Mouse (Mus musculus) midbrain, embryonic 15.5 days (tissue): Measurements from ENCODE around the gene Lyzl4. TPM values are rescaled to one million over a fixed set of nuclear protein-coding genes. Genes with fewer than 3 reads are reported as not detected.

Experiments used
- ATAC-seq: fragments of 200-750 bp; cut with Nextera tagmentation; replicated peaks from 2 replicates; pipeline ENCODE4 v1.8.0; 2017; ENCODE audit warnings: moderate TSS enrichment
- H3K27ac ChIP-seq: fragments of 300-500 bp; sonication (generic); 2 replicates; pipeline ENCODE4 v1.5.1; 2015; ENCODE audit warnings: mild to moderate bottlenecking, inconsistent platforms
- H3K27me3 ChIP-seq: fragments of 300-500 bp; sonication (generic); replicated peaks from 2 replicates; pipeline ENCODE4 v1.6.1; 2015; ENCODE audit warnings: inconsistent platforms
- H3K36me3 ChIP-seq: fragments of 300-500 bp; sonication (generic); replicated peaks from 2 replicates; pipeline ENCODE4 v1.6.1; 2015; ENCODE audit warnings: inconsistent platforms
- H3K4me1 ChIP-seq: fragments of 300-500 bp; sonication (generic); 2 replicates; pipeline ENCODE4 v1.6.1; 2015; ENCODE audit warnings: inconsistent platforms
- H3K4me2 ChIP-seq: fragments of 300-500 bp; sonication (generic); 2 replicates; pipeline ENCODE4 v1.6.1; 2015; ENCODE audit warnings: inconsistent platforms, mild to moderate bottlenecking, moderate library complexity
- H3K4me3 ChIP-seq: fragments of 300-500 bp; sonication (generic); 2 replicates; pipeline ENCODE4 v1.5.1; 2015; ENCODE audit warnings: mild to moderate bottlenecking, inconsistent platforms
- H3K9ac ChIP-seq: fragments of 300-500 bp; sonication (generic); 2 replicates; pipeline ENCODE4 v1.6.1; 2015; ENCODE audit warnings: mild to moderate bottlenecking, inconsistent platforms
- H3K9me3 ChIP-seq: fragments of 300-500 bp; sonication (generic); 2 replicates; pipeline ENCODE4 v1.6.1; 2016; ENCODE audit warnings: inconsistent platforms
- whole genome bisulfite sequencing: fragments of 180-500 bp; shearing (Covaris S2); methylation state at CpG from one replicate; pipeline ENCODE4 v1.1.7; 2015; ENCODE audit warnings: mixed read lengths; 5-methylcytosine and 5-hydroxymethylcytosine counted together
- polyA plus RNA-seq: library from polyadenylated mRNA; unstranded; fragments of >200 nt; fragmentation: Nextera tagmentation; extraction: Ambion mirVana; gene quantifications from 2 replicates; pipeline ENCODE4 v1.2.1, GENCODE M21; 2015

Gene Lyzl4
- polyA plus RNA-seq, 1 experiment from 2014 or later: 0.18 TPM

DNA sequence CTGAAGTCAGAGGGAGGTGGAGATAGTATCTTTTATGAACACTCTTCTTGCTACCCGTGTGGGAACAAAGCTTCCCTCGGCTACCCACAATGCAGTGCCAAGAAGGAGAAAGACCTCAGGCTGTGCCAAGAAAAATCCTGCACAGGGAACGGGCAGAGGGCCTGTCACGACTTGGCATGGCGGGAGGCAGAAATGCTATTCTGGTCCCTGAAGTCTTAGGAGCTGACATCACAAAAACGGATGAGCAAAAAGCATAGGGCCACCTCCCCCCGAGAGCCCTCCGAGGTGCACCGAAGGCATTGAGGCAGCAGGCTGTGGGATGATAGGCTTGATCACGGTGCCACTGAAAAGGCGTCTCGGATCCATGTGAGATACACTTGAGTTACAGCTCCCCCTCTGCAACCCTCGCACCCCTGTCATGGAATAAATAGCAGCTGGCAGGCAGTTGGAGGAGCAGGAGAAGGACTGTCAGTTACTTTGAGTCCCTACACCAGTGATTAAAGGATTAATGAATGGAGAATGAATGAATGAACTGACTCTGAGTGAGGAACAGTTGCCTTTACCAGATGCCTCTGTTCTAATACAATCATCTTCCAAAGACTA is 48.8 kb downstream of the Lyzl4 start:
- no peak for ATAC-seq
- Histone ChIP-seq H3K27me3 (no peaks in the 10 kb centered on the region), H3K9ac (no peak overlapping the region), H3K4me3 (no peak overlapping the region), H3K4me2 (no peak overlapping the region), H3K9me3 (no peaks in the 10 kb centered on the region), H3K36me3 (no peaks in the 10 kb centered on the region), H3K27ac (no peak overlapping the region), H3K4me1 (no peaks in the 10 kb centered on the region)
- 64% methylated on average over 13 of the region's 13 CpGs for WGBS

DNA sequence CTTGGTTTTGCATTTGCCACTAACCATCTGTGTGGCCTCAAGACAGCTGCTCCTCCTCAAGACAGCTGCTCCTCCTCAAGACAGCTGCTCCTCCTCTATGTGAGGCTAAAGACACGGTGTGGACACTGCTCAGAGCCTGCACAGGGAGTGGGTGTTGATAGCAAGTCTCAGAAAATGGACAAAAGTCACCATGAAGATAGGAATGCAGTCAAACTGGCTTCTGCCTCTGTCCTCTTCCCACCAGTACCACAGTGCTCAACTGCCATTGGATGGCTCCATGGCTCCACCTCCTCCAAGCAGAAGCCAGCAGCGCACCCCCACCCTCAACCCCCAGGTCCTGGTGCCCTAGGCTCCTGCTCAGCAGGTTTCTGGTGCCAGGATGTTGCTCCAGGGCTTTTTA is 52.4 kb downstream of the Lyzl4 start:
- Histone ChIP-seq H3K9ac (no peak overlapping the region), H3K4me2 (no peak overlapping the region), H3K27ac (no peak overlapping the region), H3K9me3 (no peaks in the 10 kb centered on the region), H3K27me3 (no peaks in the 10 kb centered on the region), H3K4me3 (no peak overlapping the region), H3K36me3 (no peaks in the 10 kb centered on the region), H3K4me1 (no peaks in the 10 kb centered on the region)
- 49% methylated on average over 2 of the region's 2 CpGs for WGBS
- ATAC-seq: no peak

GRCm38 (mm10) chr9:121574380-121574779 is 67.5 kb downstream of the Lyzl4 start:
- H3K27me3 ChIP-seq: no peaks in the 10 kb centered on the region
- H3K4me2 ChIP-seq: no peak overlapping the region
- no peaks in the 10 kb centered on the region for H3K36me3 ChIP-seq
- 80% methylated on average over 5 of the region's 5 CpGs for WGBS
- no peak overlapping the region for H3K27ac ChIP-seq
- ATAC-seq: no peak
- H3K9me3 ChIP-seq: no peaks in the 10 kb centered on the region
- H3K9ac ChIP-seq: no peak overlapping the region
- H3K4me1 ChIP-seq: no peaks in the 10 kb centered on the region
- H3K4me3 ChIP-seq: no peak overlapping the region

GRCm38 (mm10) chr9:121568451-121568850 is 73.4 kb downstream of the Lyzl4 start:
- Histone ChIP-seq H3K27ac (no peak overlapping the region), H3K4me1 (no peaks in the 10 kb centered on the region), H3K9me3 (no peaks in the 10 kb centered on the region), H3K27me3 (no peaks in the 10 kb centered on the region), H3K4me2 (no peak overlapping the region), H3K4me3 (no peak overlapping the region), H3K9ac (no peak overlapping the region), H3K36me3 (no peaks in the 10 kb centered on the region)
- ATAC-seq: no peak
- WGBS: 21% methylated on average over 1 of the region's 1 CpGs

GRCm38 (mm10) chr9:121566387-121566786 is 75.5 kb downstream of the Lyzl4 start:
- Histone ChIP-seq H3K9ac (no peak overlapping the region), H3K27ac (no peak overlapping the region), H3K36me3 (no peaks in the 10 kb centered on the region), H3K27me3 (no peaks in the 10 kb centered on the region), H3K4me2 (no peak overlapping the region), H3K4me3 (no peak overlapping the region), H3K4me1 (no peaks in the 10 kb centered on the region; the same call in 1 of the 2 replicates), H3K9me3 (no peaks in the 10 kb centered on the region)
- ATAC-seq: no peak
- 81% methylated on average over 7 of the region's 7 CpGs for WGBS

DNA sequence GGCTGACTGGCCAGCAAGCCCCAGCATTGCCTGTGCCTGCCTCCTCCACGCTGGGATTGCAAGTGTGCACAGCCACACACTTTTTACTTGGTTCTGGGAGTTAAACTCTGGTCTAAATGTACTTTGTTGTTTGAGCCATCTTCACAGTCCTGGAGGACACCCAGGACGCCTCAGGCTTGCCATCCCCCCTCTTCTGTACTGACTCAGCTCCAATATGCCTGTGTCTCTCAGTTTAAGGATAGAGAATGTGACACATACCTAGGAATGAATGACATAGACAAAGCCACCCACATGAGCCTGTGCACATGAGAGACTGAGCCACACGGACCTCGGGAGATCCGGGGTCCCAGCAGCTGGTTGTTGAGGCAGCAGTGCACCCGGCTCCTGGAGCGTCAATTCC is 78.6 kb downstream of the Lyzl4 start:
- 85% methylated on average over 7 of the region's 7 CpGs for WGBS
- no peaks in the 10 kb centered on the region for H3K27me3 ChIP-seq

DNA sequence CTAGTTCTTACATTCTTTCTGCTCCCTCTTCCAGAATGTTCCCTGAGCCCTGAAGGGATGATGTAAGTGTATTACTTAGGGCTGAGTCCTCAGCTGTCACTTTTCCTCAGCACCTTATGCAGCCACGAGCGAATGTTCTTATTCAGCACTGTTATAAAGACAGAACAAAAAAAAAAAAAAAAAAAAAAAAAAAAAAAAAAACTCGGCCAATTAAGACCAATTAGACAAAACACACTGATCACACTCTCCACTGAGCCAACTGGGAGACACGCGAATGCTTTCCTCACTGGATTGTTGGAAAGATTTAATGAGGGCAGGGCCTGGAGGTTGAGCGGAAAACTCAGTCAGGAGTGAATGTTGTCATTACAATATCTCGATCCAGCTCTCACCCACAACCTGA is 81.4 kb downstream of the Lyzl4 start:
- 71% methylated on average over 7 of the region's 7 CpGs for WGBS
- H3K27ac ChIP-seq: no peak overlapping the region
- no peak overlapping the region for H3K4me2 ChIP-seq
- no peaks in the 10 kb centered on the region for H3K36me3 ChIP-seq
- ATAC-seq: no peak
- no peak overlapping the region for H3K4me3 ChIP-seq
- no peaks in the 10 kb centered on the region for H3K9me3 ChIP-seq
- H3K27me3 ChIP-seq: no peaks in the 10 kb centered on the region
- H3K4me1 ChIP-seq: peaks cover 7% of the 10 kb centered on the region
- H3K9ac ChIP-seq: no peak overlapping the region

More for the DNA sequence above, 78.6 kb downstream of the Lyzl4 start:
- Histone ChIP-seq H3K9ac (no peak overlapping the region), H3K9me3 (no peaks in the 10 kb centered on the region), H3K36me3 (no peaks in the 10 kb centered on the region), H3K27ac (no peak overlapping the region), H3K4me1 (no peaks in the 10 kb centered on the region; the same call in 1 of the 2 replicates), H3K4me3 (no peak overlapping the region), H3K4me2 (no peak overlapping the region)
- ATAC-seq: no peak

DNA sequence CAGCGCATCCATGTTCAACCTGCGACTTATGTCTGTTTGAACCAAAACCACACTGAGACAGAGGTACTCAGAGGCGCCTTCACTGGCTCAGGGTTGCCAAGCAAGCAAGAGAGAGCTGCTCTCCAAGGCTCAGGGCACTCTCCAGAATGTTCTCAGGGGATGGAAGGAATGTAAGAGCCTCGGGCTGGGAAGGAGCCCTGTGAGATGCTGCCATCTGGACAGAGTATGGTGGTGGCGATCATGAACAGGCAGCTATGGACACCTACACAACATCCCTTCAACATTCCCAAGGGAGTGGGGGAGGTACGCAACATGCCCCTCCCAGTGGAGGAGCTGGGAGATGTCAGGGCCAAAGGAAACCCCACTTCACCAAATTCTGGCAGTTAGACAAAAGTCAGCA is 83.7 kb downstream of the Lyzl4 start:
- H3K4me1 ChIP-seq: peaks cover 10% of the 10 kb centered on the region
- H3K27me3 ChIP-seq: no peaks in the 10 kb centered on the region
- H3K4me2 ChIP-seq: no peak overlapping the region
- ATAC-seq: no peak
- no peak overlapping the region for H3K27ac ChIP-seq
- no peak overlapping the region for H3K4me3 ChIP-seq
- no peaks in the 10 kb centered on the region for H3K36me3 ChIP-seq
- 77% methylated on average over 6 of the region's 6 CpGs for WGBS
- H3K9ac ChIP-seq: no peak overlapping the region
- H3K9me3 ChIP-seq: no peaks in the 10 kb centered on the region

DNA sequence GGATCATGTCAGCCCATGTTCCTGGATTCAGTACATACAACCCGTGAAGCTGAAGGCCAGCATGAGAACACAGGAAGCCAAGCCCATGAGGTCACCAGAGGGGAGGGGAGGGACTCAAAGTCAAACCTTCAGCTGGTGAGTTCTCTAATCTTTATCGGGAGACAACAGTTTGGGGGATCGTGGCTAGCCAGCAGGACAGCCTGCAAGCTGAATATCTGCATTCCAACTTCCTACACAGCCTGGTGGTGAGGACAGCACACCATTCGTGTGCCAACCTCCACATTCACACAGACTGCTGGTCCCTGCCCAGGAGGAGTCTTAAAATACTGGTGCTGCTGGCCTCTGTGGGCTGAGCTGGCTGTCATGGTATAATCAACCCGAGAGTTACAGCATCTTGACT is 85.0 kb downstream of the Lyzl4 start:
- ATAC-seq: no peak
- no peak overlapping the region for H3K9ac ChIP-seq
- 61% methylated on average over 5 of the region's 5 CpGs for WGBS
- no peaks in the 10 kb centered on the region for H3K9me3 ChIP-seq
- H3K4me2 ChIP-seq: no peak overlapping the region
- peaks cover 10% of the 10 kb centered on the region for H3K4me1 ChIP-seq
- H3K27ac ChIP-seq: no peak overlapping the region
- H3K36me3 ChIP-seq: no peaks in the 10 kb centered on the region
- no peak overlapping the region for H3K4me3 ChIP-seq
- no peaks in the 10 kb centered on the region for H3K27me3 ChIP-seq

- Histone ChIP-seq H3K9ac (no peak overlapping the region), H3K4me3 (no peak overlapping the region), H3K9me3 (no peaks in the 10 kb centered on the region), H3K4me2 (no peak overlapping the region), H3K27ac (no peak overlapping the region), H3K36me3 (no peaks in the 10 kb centered on the region), H3K4me1 (peaks cover 10% of the 10 kb centered on the region), H3K27me3 (no peaks in the 10 kb centered on the region)
- ATAC-seq: no peak
- WGBS: 39% methylated on average over 9 of the region's 9 CpGs
Measured at GRCm38 (mm10) chr9:121555395-121556000, 86.4 kb downstream of the Lyzl4 start.

GRCm38 (mm10) chr9:121553643-121554042 is 88.3 kb downstream of the Lyzl4 start:
- Histone ChIP-seq H3K9me3 (no peaks in the 10 kb centered on the region), H3K27me3 (no peaks in the 10 kb centered on the region), H3K4me2 (no peak overlapping the region), H3K4me1 (peaks cover 10% of the 10 kb centered on the region), H3K36me3 (no peaks in the 10 kb centered on the region), H3K9ac (no peak overlapping the region), H3K27ac (no peak overlapping the region), H3K4me3 (no peak overlapping the region)
- no peak for ATAC-seq
- 80% methylated on average over 4 of the region's 4 CpGs for WGBS

DNA sequence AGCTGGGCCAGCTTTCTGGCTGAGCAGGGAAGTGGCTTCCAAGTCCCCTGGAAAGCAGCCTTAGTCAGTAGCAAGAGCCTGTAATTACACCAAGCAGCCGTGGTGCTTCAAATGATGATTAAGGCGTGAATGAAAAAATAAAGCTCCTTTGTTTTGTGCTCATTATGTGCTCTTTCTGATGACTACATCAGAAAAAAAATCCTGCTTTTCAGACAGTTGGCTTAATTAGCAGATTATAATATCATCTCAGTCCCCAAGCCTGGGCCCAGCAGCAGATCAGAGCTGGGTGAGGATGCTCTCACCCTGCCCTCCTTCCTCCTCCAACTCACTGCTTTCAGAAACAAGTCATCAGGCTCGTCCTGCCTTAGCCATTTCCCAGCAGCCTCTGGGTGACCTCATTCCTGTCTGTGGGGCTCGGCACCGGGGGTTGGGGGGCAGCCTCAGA is 91.5 kb downstream of the Lyzl4 start:
- Histone ChIP-seq H3K9ac (no peak overlapping the region), H3K36me3 (no peaks in the 10 kb centered on the region), H3K9me3 (no peaks in the 10 kb centered on the region), H3K27me3 (no peaks in the 10 kb centered on the region), H3K4me2 (no peak overlapping the region), H3K27ac (no peak overlapping the region), H3K4me3 (no peak overlapping the region), H3K4me1 (peaks cover 2% of the 10 kb centered on the region)
- 0 out of 2 replicates have a peak, but pooled peaks have one; percentile 54 for ATAC-seq
- WGBS: 39% methylated on average over 5 of the region's 5 CpGs

GRCm38 (mm10) chr9:121549444-121549843 is 92.5 kb downstream of the Lyzl4 start:
- no peak overlapping the region for H3K27ac ChIP-seq
- no peaks in the 10 kb centered on the region for H3K27me3 ChIP-seq

More at GRCm38 (mm10) chr9:121549444-121549843, 92.5 kb downstream of the Lyzl4 start:
- ATAC-seq: no peak
- H3K36me3 ChIP-seq: no peaks in the 10 kb centered on the region
- H3K4me3 ChIP-seq: no peak overlapping the region
- H3K4me1 ChIP-seq: no peaks in the 10 kb centered on the region
- H3K9me3 ChIP-seq: no peaks in the 10 kb centered on the region
- H3K9ac ChIP-seq: no peak overlapping the region
- no peak overlapping the region for H3K4me2 ChIP-seq
